Mouse (Mus musculus): ENCODE measurements around the gene Tyw1.

Tyw1 gene

DNA sequence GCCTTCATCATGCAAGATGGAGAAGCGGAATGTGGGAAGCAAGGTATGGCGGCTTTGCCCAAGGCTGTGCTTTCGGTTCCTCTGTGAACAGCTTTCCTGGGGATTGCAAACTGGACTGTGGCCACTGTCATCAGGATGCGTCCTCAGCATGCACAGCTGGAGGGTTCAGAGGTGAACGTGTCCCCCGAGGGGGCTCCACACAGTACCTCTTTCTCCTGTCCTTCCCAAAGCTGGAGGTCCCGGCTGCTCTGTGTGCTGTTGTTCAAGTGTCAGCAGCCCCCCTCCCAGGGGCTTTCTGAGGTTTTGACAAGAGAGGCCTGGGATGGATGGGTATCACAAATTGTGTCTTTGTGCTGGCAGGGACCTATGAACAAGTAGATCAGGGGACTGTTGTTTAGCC, 131.0 kb downstream of the Tyw1 start:
- no peak for DNase-seq (ENCODE audit: low read depth, low spot score)
